Comparison of ENCODE assay signal across 15 mouse cellular contexts in the genomic region with DNA sequence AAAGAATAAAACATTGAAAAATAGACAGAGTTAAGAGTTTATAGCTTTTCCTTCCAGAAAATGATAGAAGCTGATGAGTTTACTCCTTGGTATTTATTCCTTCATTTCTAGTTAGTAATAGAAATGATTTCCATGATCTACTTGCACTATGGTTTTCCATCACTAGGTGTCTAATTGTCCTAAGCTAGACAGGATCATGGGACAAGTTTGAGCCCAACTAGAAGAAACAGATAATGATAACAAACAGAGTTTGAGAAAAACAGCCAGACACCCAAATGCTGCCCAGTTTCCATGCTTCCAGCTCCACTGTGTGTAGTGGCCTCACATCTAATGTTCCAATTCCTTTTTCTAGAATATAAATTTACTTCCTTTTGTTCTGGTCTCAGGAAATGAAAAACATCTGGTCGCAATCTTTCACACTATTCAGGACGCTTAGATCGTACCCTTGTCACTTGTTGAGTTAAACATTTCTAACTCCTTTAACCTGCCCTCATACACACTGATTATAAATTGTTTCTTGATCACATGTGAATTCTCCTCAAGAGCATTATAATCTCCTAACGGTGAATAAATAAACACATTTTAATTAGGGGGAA.
DNase-seq lines count a peak whose midpoint lies in the region; ATAC-seq and TF ChIP-seq lines count a peak whose summit lies in the region.
"Had no signal": no experiment of that assay in that cellular context is flagged by ENCODE, and none has a peak within 500 bp of the region (broad histone marks: within the 10 kb centered on the region; RNA-seq: fewer than 3 reads in every experiment).

No protein-coding gene starts in this region.

- H3K36me3 ChIP-seq in hindbrain, postnatal 0 days (ENCODE audit: insufficient read depth, low read length) = no peaks in the 10 kb centered on the region
- H3K36me3 ChIP-seq in hindbrain, embryonic 12.5 days = no peaks in the 10 kb centered on the region
- no peaks in the 10 kb centered on the region for H3K36me3 ChIP-seq in lung, embryonic 16.5 days (ENCODE audit: control insufficient read depth, insufficient read depth, low read length)
- H3K36me3 ChIP-seq in embryonic facial prominence, embryonic 14.5 days (ENCODE audit: control insufficient read depth, insufficient read depth, low read length) = no peaks in the 10 kb centered on the region
- H3K36me3 ChIP-seq in midbrain, embryonic 10.5 days = no peaks in the 10 kb centered on the region

- no peak overlapping the region for H3K9ac ChIP-seq in hindbrain, postnatal 0 days (replicated peaks; ENCODE audit: low read length)
- H3K9ac ChIP-seq in hindbrain, embryonic 12.5 days = no peak overlapping the region
- H3K9ac ChIP-seq in lung, embryonic 16.5 days (ENCODE audit: low read length) = no peak overlapping the region
- H3K9ac ChIP-seq in embryonic facial prominence, embryonic 14.5 days (ENCODE audit: low read depth, low read length) = no peak overlapping the region

- 0 out of 2 replicates have a peak, but pooled peaks have one; percentile 5 for TF ChIP-seq CTCF in hindbrain, postnatal 0 days (IDR thresholded peaks at IDR 0.05; ENCODE audit: low read depth)

- H3K27ac ChIP-seq in hindbrain, postnatal 0 days = no peak overlapping the region
- H3K27ac ChIP-seq in hindbrain, embryonic 12.5 days = no peak overlapping the region
- H3K27ac ChIP-seq in lung, embryonic 16.5 days (ENCODE audit: low read length) = no peak overlapping the region
- H3K27ac ChIP-seq in embryonic facial prominence, embryonic 14.5 days (replicated peaks; ENCODE audit: low read depth, low read length) = 0 out of 2 replicates have a peak overlapping the region, but pooled peaks have one; percentile 3
- H3K27ac ChIP-seq in midbrain, embryonic 10.5 days (replicated peaks) = no peak overlapping the region
- H3K27ac ChIP-seq: macrophage had no signal

- no peak overlapping the region for H3K4me2 ChIP-seq in hindbrain, postnatal 0 days (ENCODE audit: low read depth, low read length)
- H3K4me2 ChIP-seq in hindbrain, embryonic 12.5 days (replicated peaks) = no peak overlapping the region
- no peak overlapping the region for H3K4me2 ChIP-seq in lung, embryonic 16.5 days (ENCODE audit: low read depth, low read length)
- no peak overlapping the region for H3K4me2 ChIP-seq in embryonic facial prominence, embryonic 14.5 days (ENCODE audit: low read depth, low read length)

- H3K27me3 ChIP-seq in hindbrain, postnatal 0 days (ENCODE audit: insufficient read depth, low read length) = no peaks in the 10 kb centered on the region
- no peaks in the 10 kb centered on the region for H3K27me3 ChIP-seq in hindbrain, embryonic 12.5 days
- no peaks in the 10 kb centered on the region for H3K27me3 ChIP-seq in lung, embryonic 16.5 days (ENCODE audit: control insufficient read depth, insufficient read depth, low read depth, low read length)
- H3K27me3 ChIP-seq in embryonic facial prominence, embryonic 14.5 days (replicated peaks; ENCODE audit: control insufficient read depth, insufficient read depth, low read length) = no peaks in the 10 kb centered on the region
- H3K27me3 ChIP-seq in midbrain, embryonic 10.5 days (ENCODE audit: low read depth, poor library complexity, severe bottlenecking) = no peaks in the 10 kb centered on the region

- no peaks in the 10 kb centered on the region for H3K4me1 ChIP-seq in hindbrain, postnatal 0 days (ENCODE audit: insufficient read depth, low read length)
- H3K4me1 ChIP-seq in hindbrain, embryonic 12.5 days = no peaks in the 10 kb centered on the region
- H3K4me1 ChIP-seq in lung, embryonic 16.5 days (replicated peaks; ENCODE audit: control insufficient read depth, insufficient read depth, low read length) = no peaks in the 10 kb centered on the region
- H3K4me1 ChIP-seq in embryonic facial prominence, embryonic 14.5 days (ENCODE audit: control insufficient read depth, insufficient read depth, low read length) = no peaks in the 10 kb centered on the region
- no peaks in the 10 kb centered on the region for H3K4me1 ChIP-seq in midbrain, embryonic 10.5 days

- no peak overlapping the region for H3K4me3 ChIP-seq in hindbrain, postnatal 0 days (ENCODE audit: low read length)
- H3K4me3 ChIP-seq in hindbrain, embryonic 12.5 days = no peak overlapping the region
- H3K4me3 ChIP-seq in lung, embryonic 16.5 days (ENCODE audit: low read length) = no peak overlapping the region
- H3K4me3 ChIP-seq in embryonic facial prominence, embryonic 14.5 days (ENCODE audit: low read depth, low read length) = no peak overlapping the region
- H3K4me3 ChIP-seq in midbrain, embryonic 10.5 days = no peak overlapping the region
- H3K4me3 ChIP-seq: myocyte had no signal

- DNase-seq in hindbrain, postnatal 0 days (ENCODE audit: low spot score) = no peak
- no peak for DNase-seq in lung, postnatal 4 days
- peak; percentile 35 for DNase-seq in embryonic facial prominence, embryonic 14.5 days (ENCODE audit: low spot score)
- no peak for DNase-seq in left cerebral cortex, adult 9 months (ENCODE audit: low spot score in 2 of 2)
- DNase-seq in midbrain, embryonic 10.5 days (ENCODE audit: low spot score) = no peak
- DNase-seq: adrenal gland, adult 8-10 months; heart, postnatal 4 days; kidney, adult 11 months; layer of hippocampus, postnatal 36 days; right cerebral cortex, postnatal 4 days had no signal

- H3K9me3 ChIP-seq in hindbrain, postnatal 0 days (ENCODE audit: low read length) = no peaks in the 10 kb centered on the region
- H3K9me3 ChIP-seq in hindbrain, embryonic 12.5 days (replicated peaks) = no peaks in the 10 kb centered on the region
- no peaks in the 10 kb centered on the region for H3K9me3 ChIP-seq in lung, embryonic 16.5 days (ENCODE audit: control insufficient read depth, low read length)
- H3K9me3 ChIP-seq in embryonic facial prominence, embryonic 14.5 days (ENCODE audit: control insufficient read depth, low read length) = no peaks in the 10 kb centered on the region
- no peaks in the 10 kb centered on the region for H3K9me3 ChIP-seq in midbrain, embryonic 10.5 days (replicated peaks)

- no peak for ATAC-seq in hindbrain, postnatal 0 days
- ATAC-seq in hindbrain, embryonic 12.5 days (ENCODE audit: low FRiP score) = no peak
- ATAC-seq in lung, embryonic 16.5 days (ENCODE audit: low read depth) = peak; percentile 52; the same call in 1 of the 2 replicates
- no peak for ATAC-seq in embryonic facial prominence, embryonic 14.5 days (ENCODE audit: low read depth)
- ATAC-seq in megakaryocyte progenitor cell, adult 5-6 weeks (replicated peaks; ENCODE audit: poor library complexity) = peak; percentile 58

- 80% methylated on average over 4 of the region's 4 CpGs for WGBS in hindbrain, postnatal 0 days
- 78% methylated on average over 4 of the region's 4 CpGs for WGBS in hindbrain, embryonic 12.5 days
- WGBS in lung, embryonic 16.5 days = 35% methylated on average over 4 of the region's 4 CpGs
- WGBS in embryonic facial prominence, embryonic 14.5 days = 29% methylated on average over 4 of the region's 4 CpGs
- 84% methylated on average over 4 of the region's 4 CpGs for WGBS in midbrain, embryonic 10.5 days

Comparison
In these comparisons a context has a peak if more than half of its experiments do, and no peak if none do; other contexts are left out.
1. ATAC-seq: peak in lung, embryonic 16.5 days (single experiment) and megakaryocyte progenitor cell, adult 5-6 weeks (single experiment); none in hindbrain, postnatal 0 days (single experiment), hindbrain, embryonic 12.5 days (single experiment) and embryonic facial prominence, embryonic 14.5 days (single experiment).